Mouse (Mus musculus): ENCODE results near the gene Nlgn2.

GRCm38 (mm10) chr11:69775716-69776115 is 61.9 kb downstream of the Nlgn2 start:
- TF ChIP-seq GATA1 (IDR thresholded peaks at IDR 0.05; ENCODE audit: low read length) (no peak), TAL1 (IDR thresholded peaks at IDR 0.05; ENCODE audit: low read length) (no peak)
